Mouse (Mus musculus) lung, postnatal 25 days (tissue): ENCODE results near the gene Wfdc5.

Experiments used
- DNase-seq: peaks from one replicate; pipeline ENCODE4 v3.0.0; 2022; ENCODE audit warnings: low spot score

The Wfdc5 gene

DNA sequence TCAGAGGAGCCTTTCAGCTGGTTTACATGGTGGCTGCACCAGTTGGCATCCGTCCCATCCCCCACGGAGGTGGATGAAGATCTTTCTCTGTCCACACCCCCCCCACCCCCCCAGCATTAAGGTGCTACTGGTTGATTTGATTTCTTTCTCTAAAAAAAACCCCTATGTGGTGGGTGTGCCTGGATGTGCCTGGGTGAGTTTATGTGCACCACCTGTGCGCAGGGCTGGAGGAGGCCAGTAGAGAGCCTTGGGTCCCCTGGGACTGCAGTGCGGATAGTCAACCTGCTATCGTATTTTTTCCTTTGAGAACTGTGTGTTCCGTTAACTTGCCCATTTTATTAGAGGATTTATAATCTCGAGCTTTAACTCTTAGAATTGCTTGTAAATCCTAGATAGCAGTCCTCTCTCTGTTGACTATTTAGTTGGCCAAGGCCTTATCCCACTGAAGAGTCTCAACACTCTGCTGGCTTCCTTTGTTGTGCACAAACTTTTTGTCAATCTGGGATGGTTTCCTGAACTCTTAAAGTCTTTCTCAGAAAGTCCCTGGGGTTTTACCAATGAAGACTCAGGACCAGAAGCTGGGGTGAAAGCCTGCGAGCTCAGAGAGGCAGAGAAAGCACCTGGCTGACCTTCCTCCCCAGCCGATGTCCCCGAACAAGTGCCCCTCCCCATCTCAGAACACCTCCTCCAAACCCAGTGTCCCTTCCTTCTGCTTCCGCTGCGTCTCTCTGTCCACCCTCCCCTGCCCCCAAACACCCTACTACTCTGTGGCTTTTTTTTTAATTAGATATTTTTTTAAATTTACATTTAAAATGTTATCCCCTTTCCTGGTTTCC lies 53.7 kb downstream of the Wfdc5 start:
- no peak for DNase-seq

DNA sequence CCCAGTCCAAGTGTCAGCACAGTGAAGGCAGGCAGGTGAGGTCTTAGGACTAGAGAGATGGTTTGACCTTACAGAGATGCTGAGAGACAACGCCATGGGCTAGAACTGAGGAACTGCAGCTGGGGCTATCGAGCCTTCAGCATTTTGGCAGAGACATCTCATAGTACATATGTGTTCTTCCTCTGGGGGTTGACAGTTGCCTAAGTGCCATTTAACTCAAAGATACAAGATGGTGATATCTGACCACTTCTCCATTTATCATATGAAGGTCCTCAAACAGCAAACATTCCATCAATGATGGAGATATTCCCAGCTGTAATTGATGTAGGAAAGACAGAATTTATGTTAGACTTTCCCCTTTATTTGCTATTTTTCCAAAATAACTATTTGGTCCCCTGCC lies 55.2 kb downstream of the Wfdc5 start:
- no peak for DNase-seq

DNA sequence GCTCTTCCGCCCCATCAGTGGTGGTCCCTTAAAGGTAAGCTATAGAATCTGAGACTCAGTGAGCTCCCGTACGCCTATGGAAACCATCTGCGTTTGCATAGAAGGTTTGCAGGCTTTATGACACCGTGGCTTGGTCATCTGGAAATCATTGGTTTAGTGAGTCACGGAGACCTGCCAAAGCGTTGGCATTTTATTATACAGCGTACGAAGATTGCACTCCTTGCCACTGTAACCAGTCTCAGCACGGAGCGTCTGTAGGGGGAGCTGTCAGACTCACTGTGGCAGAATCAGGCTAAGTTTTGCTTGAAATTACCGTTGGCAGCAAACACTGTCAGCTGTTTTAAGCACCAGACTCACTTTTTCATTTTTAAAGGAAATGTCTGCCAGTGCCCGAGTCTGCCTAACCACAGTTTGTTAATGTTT lies 56.0 kb downstream of the Wfdc5 start:
- peak; percentile 60 for DNase-seq
